Mouse (Mus musculus): ENCODE results near the gene Stard13.

The Stard13 gene

GRCm38 (mm10) chr5:151181288-151181687 lies 52.3 kb downstream of the Stard13 start:
- no peak for DNase-seq (ENCODE audit: low read depth, low spot score)

GRCm38 (mm10) chr5:151180176-151180785 lies 53.4 kb downstream of the Stard13 start:
- no peak for DNase-seq (ENCODE audit: low read depth, low spot score)

GRCm38 (mm10) chr5:151177171-151177570 lies 56.5 kb downstream of the Stard13 start:
- DNase-seq (ENCODE audit: low read depth, low spot score), result no peak

GRCm38 (mm10) chr5:151175897-151176313 lies 57.7 kb downstream of the Stard13 start:
- DNase-seq (ENCODE audit: low read depth, low spot score), result no peak

GRCm38 (mm10) chr5:151174485-151175460 lies 58.9 kb downstream of the Stard13 start:
- DNase-seq (ENCODE audit: low read depth, low spot score), result no peak

- no peak for DNase-seq (ENCODE audit: low read depth, low spot score)
Measured at GRCm38 (mm10) chr5:151173774-151174173, 59.9 kb downstream of the Stard13 start.

- no peak for DNase-seq (ENCODE audit: low read depth, low spot score)
Measured at GRCm38 (mm10) chr5:151170168-151170750, 63.4 kb downstream of the Stard13 start.

- no peak for DNase-seq (ENCODE audit: low read depth, low spot score)
Measured at GRCm38 (mm10) chr5:151168191-151168590, 65.4 kb downstream of the Stard13 start.

- DNase-seq (ENCODE audit: low read depth, low spot score), result no peak
Measured at GRCm38 (mm10) chr5:151167641-151168040, 66.0 kb downstream of the Stard13 start.

- DNase-seq (ENCODE audit: low read depth, low spot score), result no peak
Measured at GRCm38 (mm10) chr5:151166266-151166665, 67.4 kb downstream of the Stard13 start.

GRCm38 (mm10) chr5:151165381-151166016 lies 68.1 kb downstream of the Stard13 start:
- DNase-seq (ENCODE audit: low read depth, low spot score), result no peak

- DNase-seq (ENCODE audit: low read depth, low spot score), result no peak
Measured at GRCm38 (mm10) chr5:151164815-151165214, 68.8 kb downstream of the Stard13 start.

- DNase-seq (ENCODE audit: low read depth, low spot score), result no peak
Measured at GRCm38 (mm10) chr5:151162642-151163041, 71.0 kb downstream of the Stard13 start.

GRCm38 (mm10) chr5:151155247-151155646 lies 78.4 kb downstream of the Stard13 start:
- no peak for DNase-seq (ENCODE audit: low read depth, low spot score)

- no peak for DNase-seq (ENCODE audit: low read depth, low spot score)
Measured at GRCm38 (mm10) chr5:151154780-151155179, 78.9 kb downstream of the Stard13 start.

- DNase-seq (ENCODE audit: low read depth, low spot score), result no peak
Measured at GRCm38 (mm10) chr5:151154030-151154429, 79.6 kb downstream of the Stard13 start.

- DNase-seq (ENCODE audit: low read depth, low spot score), result no peak
Measured at GRCm38 (mm10) chr5:151151549-151151948, 82.1 kb downstream of the Stard13 start.

- no peak for DNase-seq (ENCODE audit: low read depth, low spot score)
Measured at GRCm38 (mm10) chr5:151149509-151149908, 84.1 kb downstream of the Stard13 start.

- DNase-seq (ENCODE audit: low read depth, low spot score), result no peak
Measured at GRCm38 (mm10) chr5:151148079-151148478, 85.6 kb downstream of the Stard13 start.

- DNase-seq (ENCODE audit: low read depth, low spot score), result no peak
Measured at GRCm38 (mm10) chr5:151145807-151146206, 87.8 kb downstream of the Stard13 start.

GRCm38 (mm10) chr5:151143955-151144354 lies 89.7 kb downstream of the Stard13 start:
- DNase-seq (ENCODE audit: low read depth, low spot score), result no peak
